Mouse (Mus musculus) mouse trophoblast stem cell (cell line): Measurements from ENCODE around the gene Phkg1.
"Not testable (repeated sequence)": the region's sequence is repeated elsewhere in the genome, so short reads cannot be mapped to it uniquely, and the experiment has no call there.

Source experiments
- in situ Hi-C, 2 experiments: fragments of 300-500 bp; cut with MseI, MboI; formaldehyde crosslinking; loops; 2 replicates in 1 of 2; 3 replicates in 1 of 2; pipeline ENCODE4 v1.15.1; 2025

Phkg1 gene

DNA sequence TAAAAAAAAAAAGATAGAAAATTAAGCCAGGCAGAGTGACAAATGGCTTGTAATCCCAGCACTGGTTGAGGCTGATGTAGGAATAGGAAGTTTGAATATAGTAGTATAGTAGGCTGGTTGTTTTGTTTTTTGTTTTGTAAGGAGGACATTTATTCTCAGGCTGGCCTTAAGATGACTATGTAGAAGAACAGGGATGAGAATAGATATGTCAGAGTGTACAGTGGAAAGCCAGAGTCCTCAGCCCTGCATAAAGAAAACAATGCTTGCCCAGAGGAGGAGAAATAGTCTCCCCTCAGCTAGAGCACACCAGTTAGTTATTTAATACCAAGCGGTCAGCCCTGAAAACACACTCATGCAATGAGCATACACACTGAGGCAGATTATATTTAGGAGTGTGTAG is at the start of gene Phkg1:
TSS of gene Phkg1 (minus strand) at position 101 of the 400 bp plus-strand sequence.
- in situ Hi-C loops, result no loop called here

- in situ Hi-C loops, result no loop called here
Measured at GRCm38 (mm10) chr5:129947528-129948033, 49.2 kb upstream of the Phkg1 start.

- in situ Hi-C loops, result no loop called here
Measured at GRCm38 (mm10) chr5:129943402-129943801, 45.1 kb upstream of the Phkg1 start.

- in situ Hi-C loops, result not testable (repeated sequence)
Measured at GRCm38 (mm10) chr5:129942073-129942939, 44.0 kb upstream of the Phkg1 start.

DNA sequence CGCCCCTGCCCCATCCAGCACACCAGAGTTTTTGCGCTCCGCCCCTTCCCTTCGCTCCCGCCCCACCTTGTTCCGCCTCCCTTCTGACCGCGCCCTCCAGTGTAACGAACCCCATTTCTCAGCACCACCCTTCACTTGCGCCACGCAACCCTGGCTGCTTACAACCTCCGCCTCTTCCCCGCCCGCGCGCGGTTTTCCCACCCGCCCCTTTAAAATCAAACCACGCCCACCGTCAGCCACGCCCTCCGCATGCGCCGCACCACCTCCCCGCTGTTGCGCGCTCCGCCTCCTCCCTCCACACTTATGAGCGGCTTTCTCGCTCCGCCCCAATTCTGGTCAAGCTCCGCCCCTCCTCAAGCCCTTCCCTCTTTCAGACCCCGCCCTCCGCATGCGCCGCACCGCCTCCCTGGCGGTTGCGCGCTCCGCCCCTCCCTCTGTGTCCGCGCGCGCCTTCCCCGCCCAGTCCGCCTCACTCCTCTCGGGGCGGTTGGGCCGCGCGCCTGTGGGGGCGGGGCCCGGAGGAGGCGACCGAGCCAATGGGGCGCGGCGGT is 43.2 kb upstream of the Phkg1 start, which contains the start of gene Vkorc1l1:
TSS of gene Vkorc1l1 (plus strand) at position 476 of the 551 bp plus-strand sequence.
- in situ Hi-C loops, result no loop called here

GRCm38 (mm10) chr5:129940736-129941494 is 42.6 kb upstream of the Phkg1 start:
- in situ Hi-C loops, result no loop called here

- in situ Hi-C loops, result no loop called here
Measured at GRCm38 (mm10) chr5:129940281-129940680, 41.9 kb upstream of the Phkg1 start.

- in situ Hi-C loops, result no loop called here
Measured at GRCm38 (mm10) chr5:129936941-129937340, 38.6 kb upstream of the Phkg1 start.

GRCm38 (mm10) chr5:129929924-129930855 is 31.8 kb upstream of the Phkg1 start:
- in situ Hi-C loops, result no loop called here

DNA sequence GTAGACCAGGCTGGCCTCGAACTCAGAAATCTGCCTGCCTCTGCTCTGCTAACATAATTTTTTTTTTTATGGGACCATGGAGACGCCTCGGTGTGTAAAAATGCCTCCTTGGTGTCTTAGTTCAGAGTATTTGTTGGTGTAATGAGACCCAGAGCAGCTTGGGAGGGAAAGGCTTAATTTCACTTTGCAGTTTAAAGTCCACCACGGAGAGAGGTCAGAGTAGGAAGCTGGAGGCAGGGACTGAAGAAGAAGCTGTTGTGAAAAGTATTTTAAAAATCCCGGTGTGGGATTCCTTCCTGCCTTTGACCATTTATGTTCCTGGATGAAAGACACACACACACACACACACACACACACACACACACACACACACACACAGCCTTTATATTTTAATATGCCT is 27.6 kb upstream of the Phkg1 start:
- in situ Hi-C loops, result no loop called here

- in situ Hi-C loops, result no loop called here
Measured at GRCm38 (mm10) chr5:129924820-129925452, 26.6 kb upstream of the Phkg1 start.

GRCm38 (mm10) chr5:129921972-129922371 is 23.6 kb upstream of the Phkg1 start:
- in situ Hi-C loops, result no loop called here

DNA sequence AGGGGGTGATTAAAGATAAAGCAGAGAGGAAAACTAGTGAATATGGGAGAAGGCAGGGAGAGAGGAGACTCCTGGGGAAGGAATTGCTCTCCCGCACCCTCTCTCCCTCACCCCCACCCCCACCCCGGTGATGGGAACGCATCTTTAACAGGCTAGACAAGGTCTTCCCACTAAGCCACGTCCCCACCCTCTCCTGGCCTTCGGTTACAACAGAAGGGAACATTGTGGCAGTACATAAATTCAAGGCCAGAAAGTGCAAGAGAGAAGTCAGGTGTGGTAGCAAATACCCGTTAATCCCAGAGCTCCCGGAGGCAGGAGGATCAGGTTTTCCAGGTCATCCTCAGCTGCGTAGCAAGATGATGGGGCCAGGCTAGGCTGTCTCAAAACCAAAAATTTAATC is 21.0 kb upstream of the Phkg1 start:
- in situ Hi-C loops, result no loop called here

GRCm38 (mm10) chr5:129918752-129919151 is 20.4 kb upstream of the Phkg1 start:
- in situ Hi-C loops, result no loop called here

GRCm38 (mm10) chr5:129918065-129918651 is 19.8 kb upstream of the Phkg1 start:
- in situ Hi-C loops, result no loop called here

DNA sequence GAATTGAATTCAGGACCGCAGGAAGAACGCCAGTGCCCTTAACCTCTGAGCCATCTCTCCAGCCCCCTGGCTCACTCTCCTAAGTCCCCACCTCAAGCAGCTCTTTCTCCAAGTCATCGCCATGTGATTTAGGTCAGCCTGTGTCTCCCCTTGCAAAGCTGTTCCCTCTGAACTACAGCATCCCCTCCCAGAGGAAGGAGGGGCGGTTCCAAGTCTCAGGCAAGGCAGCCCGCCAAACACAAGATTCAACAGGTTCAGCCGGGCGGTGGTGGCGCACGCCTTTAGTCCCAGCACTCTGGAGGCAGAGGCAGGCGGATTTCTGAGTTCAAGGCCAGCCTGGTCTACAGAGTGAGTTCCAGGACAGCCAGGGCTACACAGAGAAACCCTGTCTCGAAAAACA is 17.1 kb upstream of the Phkg1 start:
- in situ Hi-C loops, result not testable (repeated sequence)

DNA sequence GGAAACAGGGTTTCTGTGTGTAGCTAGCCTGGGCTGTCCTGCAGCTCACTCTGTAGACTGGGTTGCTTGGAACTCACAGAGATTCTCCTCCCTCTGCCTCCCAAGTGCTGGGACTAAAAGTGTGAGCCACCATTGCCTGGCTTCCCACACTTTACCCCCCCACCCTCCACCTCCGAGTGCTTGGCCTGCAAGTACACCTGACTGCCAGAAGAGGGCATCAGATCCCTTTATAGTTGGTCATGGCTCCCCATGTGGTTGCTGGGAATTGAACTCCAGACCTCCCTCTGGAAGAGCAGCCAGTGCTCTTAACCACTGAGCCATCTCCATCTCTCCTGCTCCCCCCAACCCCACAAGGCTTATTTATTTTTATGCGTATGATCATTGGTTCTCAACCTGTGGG is 15.7 kb upstream of the Phkg1 start:
- in situ Hi-C loops, result no loop called here

DNA sequence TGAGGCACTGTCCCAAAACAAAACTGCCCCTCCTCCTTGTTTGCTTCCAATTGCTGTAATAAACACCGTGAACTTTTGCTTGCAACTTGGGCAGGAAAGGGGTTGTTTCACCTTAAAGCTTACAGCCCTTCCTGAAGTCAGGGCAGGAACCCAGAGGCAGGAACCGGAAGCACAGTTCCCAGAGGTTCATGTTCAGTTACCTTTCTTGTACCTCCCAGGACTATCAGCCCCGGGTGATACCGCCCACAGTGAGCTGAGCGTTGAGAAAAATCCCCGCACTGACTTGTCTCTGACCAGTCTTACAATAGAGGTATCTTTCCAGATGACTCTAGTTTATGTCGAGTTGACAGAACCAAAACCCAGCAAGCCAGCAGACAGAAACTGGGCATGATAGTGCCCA is 11.2 kb upstream of the Phkg1 start:
- in situ Hi-C loops, result no loop called here

GRCm38 (mm10) chr5:129909147-129909546 is 10.8 kb upstream of the Phkg1 start:
- in situ Hi-C loops, result no loop called here
